Mouse (Mus musculus) cortical plate, adult 2 months (tissue): ENCODE measurements around the gene H2-DMa.

ENCODE experiments used
- CTCF ChIP-seq: fragments of 200-500 bp; IDR thresholded peaks from 2 replicates; pipeline ENCODE4 v1.5.1; 2011; ENCODE audit warnings: mild to moderate bottlenecking, control low read depth, low read length; ENCODE audit not compliant: insufficient read depth; ENCODE audit errors: extremely low read depth
- POLR2A ChIP-seq: fragments of 200-500 bp; IDR thresholded peaks from 2 replicates; pipeline ENCODE4 v1.6.1; 2011; ENCODE audit warnings: mild to moderate bottlenecking, low read length, control low read depth; ENCODE audit not compliant: insufficient read depth; ENCODE audit errors: extremely low read depth

- TF ChIP-seq CTCF (no peak), POLR2A (no peak)
Observed at GRCm38 (mm10) chr17:34123111-34123510, 3.8 kb downstream of the H2-DMa start.
